Mouse (Mus musculus): Measurements from ENCODE around the gene Olfr622. TPM values are rescaled to one million over a fixed set of nuclear protein-coding genes. Genes with fewer than 3 reads are reported as not detected.

Gene Olfr622
- polyA plus RNA-seq (2014; fragmentation: Illumina TruSeq; extraction: RNeasy Lipid Tissue Mini Kit (QIAGEN cat#74804); ENCODE audit: low read depth, low replicate concordance): not detected

GRCm38 (mm10) chr7:103642602-103643001 lies at the start of gene Olfr622:
TSS of gene Olfr622 (minus strand) at chr7:103642702.

GRCm38 (mm10) chr7:103682420-103682819 lies 39.9 kb upstream of the Olfr622 start, which contains the start of gene Olfr625-ps1:
TSS of gene Olfr625-ps1 (plus strand) at chr7:103682720.

GRCm38 (mm10) chr7:103671091-103671490 lies 28.6 kb upstream of the Olfr622 start, which contains the start of gene Olfr624:
TSS of gene Olfr624 (minus strand) at chr7:103671191.

GRCm38 (mm10) chr7:103663598-103663997 lies 21.1 kb upstream of the Olfr622 start, which contains the start of gene Olfr623:
TSS of gene Olfr623 (minus strand) at chr7:103663698.

GRCm38 (mm10) chr7:103612434-103612833 lies 30.1 kb downstream of the Olfr622 start, which contains the start of gene Olfr620:
TSS of gene Olfr620 (minus strand) at chr7:103612534.

GRCm38 (mm10) chr7:103600275-103600674 lies 42.2 kb downstream of the Olfr622 start, which contains the start of gene Olfr619:
TSS of gene Olfr619 (plus strand) at chr7:103600575.

GRCm38 (mm10) chr7:103589803-103590202 lies 52.7 kb downstream of the Olfr622 start, which contains the start of gene Olfr618:
TSS of gene Olfr618 (plus strand) at chr7:103590103.

Other genes starting within 250 kb of the Olfr622 start
- gene Usp17lc, start 227.6 kb downstream of the Olfr622 start, polyA plus RNA-seq (2014; fragmentation: Illumina TruSeq; extraction: RNeasy Lipid Tissue Mini Kit (QIAGEN cat#74804); ENCODE audit: low read depth, low replicate concordance): not detected
- gene Olfr605, start 197.3 kb downstream of the Olfr622 start, polyA plus RNA-seq (2014; fragmentation: Illumina TruSeq; extraction: RNeasy Lipid Tissue Mini Kit (QIAGEN cat#74804); ENCODE audit: low read depth, low replicate concordance): not detected
- not detected for gene Olfr606, start 193.7 kb downstream of the Olfr622 start, polyA plus RNA-seq (2014; fragmentation: Illumina TruSeq; extraction: RNeasy Lipid Tissue Mini Kit (QIAGEN cat#74804); ENCODE audit: low read depth, low replicate concordance)
- not detected for gene Olfr607, start 178.6 kb downstream of the Olfr622 start, polyA plus RNA-seq (2014; fragmentation: Illumina TruSeq; extraction: RNeasy Lipid Tissue Mini Kit (QIAGEN cat#74804); ENCODE audit: low read depth, low replicate concordance)
- gene Olfr608, start 172.8 kb downstream of the Olfr622 start, polyA plus RNA-seq (2014; fragmentation: Illumina TruSeq; extraction: RNeasy Lipid Tissue Mini Kit (QIAGEN cat#74804); ENCODE audit: low read depth, low replicate concordance): not detected
- gene Olfr609, start 144.6 kb downstream of the Olfr622 start, polyA plus RNA-seq (2014; fragmentation: Illumina TruSeq; extraction: RNeasy Lipid Tissue Mini Kit (QIAGEN cat#74804); ENCODE audit: low read depth, low replicate concordance): not detected
- gene Olfr610, start 130.6 kb downstream of the Olfr622 start, polyA plus RNA-seq (2014; fragmentation: Illumina TruSeq; extraction: RNeasy Lipid Tissue Mini Kit (QIAGEN cat#74804); ENCODE audit: low read depth, low replicate concordance): not detected
- not detected for gene Olfr611, start 121.9 kb downstream of the Olfr622 start, polyA plus RNA-seq (2014; fragmentation: Illumina TruSeq; extraction: RNeasy Lipid Tissue Mini Kit (QIAGEN cat#74804); ENCODE audit: low read depth, low replicate concordance)
- gene Olfr612, start 100.0 kb downstream of the Olfr622 start, polyA plus RNA-seq (2014; fragmentation: Illumina TruSeq; extraction: RNeasy Lipid Tissue Mini Kit (QIAGEN cat#74804); ENCODE audit: low read depth, low replicate concordance): not detected
- gene Olfr613, start 94.6 kb downstream of the Olfr622 start, polyA plus RNA-seq (2014; fragmentation: Illumina TruSeq; extraction: RNeasy Lipid Tissue Mini Kit (QIAGEN cat#74804); ENCODE audit: low read depth, low replicate concordance): not detected
- gene Olfr615, start 86.6 kb downstream of the Olfr622 start, polyA plus RNA-seq (2014; fragmentation: Illumina TruSeq; extraction: RNeasy Lipid Tissue Mini Kit (QIAGEN cat#74804); ENCODE audit: low read depth, low replicate concordance): not detected
- gene Olfr616, start 73.6 kb downstream of the Olfr622 start, polyA plus RNA-seq (2014; fragmentation: Illumina TruSeq; extraction: RNeasy Lipid Tissue Mini Kit (QIAGEN cat#74804); ENCODE audit: low read depth, low replicate concordance): not detected
- gene Olfr617, start 69.6 kb downstream of the Olfr622 start, polyA plus RNA-seq (2014; fragmentation: Illumina TruSeq; extraction: RNeasy Lipid Tissue Mini Kit (QIAGEN cat#74804); ENCODE audit: low read depth, low replicate concordance): not detected
- gene Olfr618, start 52.6 kb downstream of the Olfr622 start, polyA plus RNA-seq (2014; fragmentation: Illumina TruSeq; extraction: RNeasy Lipid Tissue Mini Kit (QIAGEN cat#74804); ENCODE audit: low read depth, low replicate concordance): not detected
- gene Olfr619, start 42.1 kb downstream of the Olfr622 start, polyA plus RNA-seq (2014; fragmentation: Illumina TruSeq; extraction: RNeasy Lipid Tissue Mini Kit (QIAGEN cat#74804); ENCODE audit: low read depth, low replicate concordance): not detected
- gene Olfr620, start 30.2 kb downstream of the Olfr622 start, polyA plus RNA-seq (2014; fragmentation: Illumina TruSeq; extraction: RNeasy Lipid Tissue Mini Kit (QIAGEN cat#74804); ENCODE audit: low read depth, low replicate concordance): not detected
- not detected for gene Olfr623, start 21.0 kb upstream of the Olfr622 start, polyA plus RNA-seq (2014; fragmentation: Illumina TruSeq; extraction: RNeasy Lipid Tissue Mini Kit (QIAGEN cat#74804); ENCODE audit: low read depth, low replicate concordance)
- gene Olfr624, start 28.5 kb upstream of the Olfr622 start, polyA plus RNA-seq (2014; fragmentation: Illumina TruSeq; extraction: RNeasy Lipid Tissue Mini Kit (QIAGEN cat#74804); ENCODE audit: low read depth, low replicate concordance): 0.44 TPM
- gene Olfr625-ps1, start 40.0 kb upstream of the Olfr622 start, polyA plus RNA-seq (2014; fragmentation: Illumina TruSeq; extraction: RNeasy Lipid Tissue Mini Kit (QIAGEN cat#74804); ENCODE audit: low read depth, low replicate concordance): not detected
- gene Olfr243, start 72.0 kb upstream of the Olfr622 start, polyA plus RNA-seq (2014; fragmentation: Illumina TruSeq; extraction: RNeasy Lipid Tissue Mini Kit (QIAGEN cat#74804); ENCODE audit: low read depth, low replicate concordance): not detected
- gene Olfr628, start 87.7 kb upstream of the Olfr622 start, polyA plus RNA-seq (2014; fragmentation: Illumina TruSeq; extraction: RNeasy Lipid Tissue Mini Kit (QIAGEN cat#74804); ENCODE audit: low read depth, low replicate concordance): not detected
- not detected for gene Olfr629, start 102.2 kb upstream of the Olfr622 start, polyA plus RNA-seq (2014; fragmentation: Illumina TruSeq; extraction: RNeasy Lipid Tissue Mini Kit (QIAGEN cat#74804); ENCODE audit: low read depth, low replicate concordance)
- not detected for gene Olfr630, start 114.6 kb upstream of the Olfr622 start, polyA plus RNA-seq (2014; fragmentation: Illumina TruSeq; extraction: RNeasy Lipid Tissue Mini Kit (QIAGEN cat#74804); ENCODE audit: low read depth, low replicate concordance)
- gene Olfr69, start 128.9 kb upstream of the Olfr622 start, polyA plus RNA-seq (2014; fragmentation: Illumina TruSeq; extraction: RNeasy Lipid Tissue Mini Kit (QIAGEN cat#74804); ENCODE audit: low read depth, low replicate concordance): not detected
- gene Olfr68, start 137.0 kb upstream of the Olfr622 start, polyA plus RNA-seq (2014; fragmentation: Illumina TruSeq; extraction: RNeasy Lipid Tissue Mini Kit (QIAGEN cat#74804); ENCODE audit: low read depth, low replicate concordance): not detected
- not detected for gene Olfr67, start 149.1 kb upstream of the Olfr622 start, polyA plus RNA-seq (2014; fragmentation: Illumina TruSeq; extraction: RNeasy Lipid Tissue Mini Kit (QIAGEN cat#74804); ENCODE audit: low read depth, low replicate concordance)
- 7.4 TPM for gene Hbb-bt, start 171.3 kb upstream of the Olfr622 start, polyA plus RNA-seq (2014; fragmentation: Illumina TruSeq; extraction: RNeasy Lipid Tissue Mini Kit (QIAGEN cat#74804); ENCODE audit: low read depth, low replicate concordance)
- 99.3 TPM for gene Hbb-bs, start 185.4 kb upstream of the Olfr622 start, polyA plus RNA-seq (2014; fragmentation: Illumina TruSeq; extraction: RNeasy Lipid Tissue Mini Kit (QIAGEN cat#74804); ENCODE audit: low read depth, low replicate concordance)
- gene Hbb-bh2, start 197.8 kb upstream of the Olfr622 start, polyA plus RNA-seq (2014; fragmentation: Illumina TruSeq; extraction: RNeasy Lipid Tissue Mini Kit (QIAGEN cat#74804); ENCODE audit: low read depth, low replicate concordance): not detected
- gene Hbb-bh1, start 200.5 kb upstream of the Olfr622 start, polyA plus RNA-seq (2014; fragmentation: Illumina TruSeq; extraction: RNeasy Lipid Tissue Mini Kit (QIAGEN cat#74804); ENCODE audit: low read depth, low replicate concordance): not detected
- not detected for gene Hbb-y, start 210.5 kb upstream of the Olfr622 start, polyA plus RNA-seq (2014; fragmentation: Illumina TruSeq; extraction: RNeasy Lipid Tissue Mini Kit (QIAGEN cat#74804); ENCODE audit: low read depth, low replicate concordance)
- gene Olfr66, start 243.6 kb upstream of the Olfr622 start, polyA plus RNA-seq (2014; fragmentation: Illumina TruSeq; extraction: RNeasy Lipid Tissue Mini Kit (QIAGEN cat#74804); ENCODE audit: low read depth, low replicate concordance): not detected